Mouse (Mus musculus) brain, embryonic 18.5 days (tissue): ENCODE measurements around the gene Jagn1.

Experiments used
- DNase-seq: peaks from one replicate; pipeline ENCODE4 v3.0.0-alpha.2; 2012; ENCODE audit warnings: low read depth, low spot score

The Jagn1 gene

DNA sequence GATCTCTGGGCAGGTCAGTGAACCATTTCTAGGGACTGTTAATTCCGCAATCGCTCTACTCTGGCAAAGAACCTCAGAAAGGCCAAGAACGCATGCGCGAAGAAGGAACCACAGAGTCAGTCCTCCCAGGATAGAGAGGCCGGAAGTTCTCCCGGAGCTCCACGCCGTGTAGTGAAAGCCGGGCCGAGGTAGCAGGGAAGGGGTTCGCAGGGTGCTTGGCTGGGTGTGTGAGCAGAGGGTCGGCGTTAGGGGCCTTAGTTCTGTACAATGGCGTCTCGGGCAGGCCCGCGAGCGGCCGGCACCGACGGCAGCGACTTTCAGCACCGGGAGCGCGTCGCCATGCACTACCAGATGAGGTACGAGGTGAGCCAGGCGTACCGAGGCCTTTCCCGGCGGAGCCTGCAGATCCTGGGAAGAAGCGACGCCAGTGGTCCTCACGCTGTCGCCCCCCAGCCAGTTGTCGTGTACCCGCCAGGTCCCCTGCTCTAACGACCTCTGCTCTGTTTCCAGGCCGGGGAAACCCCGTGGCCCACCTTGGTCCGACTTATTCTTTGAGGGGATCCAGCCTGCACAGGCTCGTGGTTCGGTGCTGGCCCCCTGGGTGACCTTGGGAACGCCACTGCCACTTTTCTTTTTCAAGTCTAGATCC lies at the start of gene Jagn1:
Gene Jagn1, plus strand, starts transcription at position 128 of the 649 bp plus-strand sequence.
- peak; percentile 85 for DNase-seq

DNA sequence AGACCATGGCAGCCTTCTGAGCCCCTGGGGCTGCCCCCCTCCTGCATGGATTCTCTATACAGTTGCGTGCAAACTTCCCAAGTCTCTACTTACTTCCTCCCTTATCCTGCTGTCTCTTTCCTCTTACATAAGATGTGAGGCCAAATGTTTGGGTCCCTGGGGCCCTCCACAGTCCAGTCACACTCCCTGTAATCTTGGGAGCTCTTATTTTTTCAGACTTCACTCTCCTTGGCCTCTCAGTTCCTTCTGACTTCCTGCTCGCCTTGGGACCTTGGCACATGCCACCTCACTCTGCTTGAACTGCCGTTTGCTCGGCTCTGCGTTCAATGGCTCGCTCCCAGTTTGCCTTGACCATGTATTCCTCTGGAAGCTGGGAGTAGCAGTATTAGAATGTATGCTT lies 48.4 kb upstream of the Jagn1 start:
- DNase-seq = no peak

DNA sequence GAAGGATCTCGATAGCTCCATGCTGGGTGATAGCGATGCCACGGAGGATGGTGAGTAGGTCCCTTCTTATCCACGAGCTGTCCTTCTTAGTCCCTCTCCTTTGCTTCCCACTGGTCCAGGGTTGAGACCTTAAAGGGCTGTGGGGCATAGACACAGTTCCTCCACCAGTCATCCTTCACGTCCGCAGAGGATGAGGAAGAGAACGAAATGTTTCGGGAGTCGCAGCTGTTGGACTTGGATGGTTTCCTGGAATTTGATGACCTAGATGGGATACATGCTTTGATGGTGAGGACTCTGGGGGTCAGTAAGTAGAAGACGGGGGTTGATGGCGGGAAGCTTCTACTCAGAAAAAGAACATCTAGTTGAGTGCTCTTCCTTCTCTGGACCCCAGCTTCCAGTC lies 47.6 kb upstream of the Jagn1 start:
- DNase-seq = no peak

DNA sequence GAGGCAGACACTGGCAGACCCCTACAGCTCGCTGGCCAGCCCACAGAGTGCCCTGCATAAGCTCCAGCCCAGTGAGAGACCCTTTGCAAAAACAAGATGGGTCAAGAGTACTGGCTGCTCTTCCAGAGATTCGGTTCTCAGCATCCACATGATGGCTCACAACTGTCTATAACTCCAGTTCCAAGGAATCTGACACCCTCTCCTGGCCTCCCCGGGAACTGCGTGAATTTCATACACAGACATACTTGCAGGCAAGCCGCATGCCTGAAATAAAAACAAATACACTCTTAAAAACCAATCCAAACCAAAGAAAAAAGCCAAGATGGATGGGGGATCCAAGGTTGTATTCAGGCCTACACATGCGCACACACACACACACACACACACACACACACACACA lies 46.9 kb upstream of the Jagn1 start:
- no peak for DNase-seq

GRCm38 (mm10) chr6:113396270-113397030 lies 45.9 kb upstream of the Jagn1 start:
- DNase-seq = no peak

DNA sequence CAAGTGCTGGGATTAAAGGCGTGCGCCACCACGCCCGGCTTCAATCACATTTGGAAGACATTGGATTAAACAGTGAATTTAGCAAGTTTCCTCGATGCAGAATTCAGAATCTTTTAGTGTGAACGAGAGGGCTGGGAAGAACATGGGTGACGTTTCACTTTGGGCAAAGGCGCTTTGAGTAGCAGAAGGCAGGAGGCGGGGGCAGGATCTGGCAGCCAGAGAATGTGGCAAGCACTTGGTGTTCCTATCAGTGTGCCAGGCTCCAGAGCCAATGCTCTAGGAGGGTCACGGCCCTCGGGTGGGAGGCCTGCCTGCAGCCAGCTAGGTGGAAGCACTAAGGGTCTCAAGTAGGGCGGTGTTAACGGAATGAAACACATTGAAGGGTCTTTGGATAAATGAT lies 40.3 kb upstream of the Jagn1 start:
- DNase-seq = no peak

DNA sequence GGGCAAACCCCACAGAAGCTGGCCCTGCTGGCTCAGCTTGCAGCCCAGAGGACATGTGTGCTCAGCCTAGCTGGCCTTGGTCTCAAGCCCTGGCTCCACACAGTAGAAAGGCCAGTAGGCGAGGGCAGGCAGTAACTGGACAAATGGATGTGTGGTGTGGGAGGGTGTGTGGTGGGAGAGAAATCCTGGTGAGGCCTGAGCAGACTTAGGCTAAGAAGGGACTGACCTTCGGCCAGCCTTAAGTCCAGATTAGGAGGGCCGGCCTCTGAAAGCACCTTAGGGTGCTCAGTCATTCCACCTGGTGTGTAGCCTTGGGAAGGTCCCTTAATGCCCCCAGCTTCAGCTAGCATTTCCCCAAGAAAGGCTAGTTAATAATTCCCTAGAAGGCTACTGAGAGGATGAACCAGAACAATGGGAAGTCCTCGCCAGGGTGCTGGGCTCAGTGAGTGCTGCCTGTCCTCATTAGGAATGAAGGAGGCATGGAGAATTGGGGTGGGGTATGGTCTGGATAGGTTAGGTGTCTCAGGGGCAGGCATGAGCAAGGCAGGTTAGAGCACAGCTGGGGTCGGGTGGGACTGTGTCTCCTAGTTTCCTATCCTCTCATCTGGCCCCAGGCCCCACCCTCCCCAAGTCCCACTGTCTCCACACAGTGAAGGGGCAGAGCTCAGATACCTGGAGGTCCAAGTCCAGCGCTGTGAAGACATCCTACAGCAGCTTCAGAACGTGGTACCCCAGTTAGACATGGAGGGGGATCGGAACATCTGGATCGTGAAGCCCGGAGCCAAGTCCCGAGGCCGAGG lies 37.5 kb upstream of the Jagn1 start:
- no peak for DNase-seq

GRCm38 (mm10) chr6:113405483-113405882 lies 36.9 kb upstream of the Jagn1 start:
- DNase-seq = no peak

- no peak for DNase-seq
Observed at GRCm38 (mm10) chr6:113406683-113407082, 35.7 kb upstream of the Jagn1 start.

DNA sequence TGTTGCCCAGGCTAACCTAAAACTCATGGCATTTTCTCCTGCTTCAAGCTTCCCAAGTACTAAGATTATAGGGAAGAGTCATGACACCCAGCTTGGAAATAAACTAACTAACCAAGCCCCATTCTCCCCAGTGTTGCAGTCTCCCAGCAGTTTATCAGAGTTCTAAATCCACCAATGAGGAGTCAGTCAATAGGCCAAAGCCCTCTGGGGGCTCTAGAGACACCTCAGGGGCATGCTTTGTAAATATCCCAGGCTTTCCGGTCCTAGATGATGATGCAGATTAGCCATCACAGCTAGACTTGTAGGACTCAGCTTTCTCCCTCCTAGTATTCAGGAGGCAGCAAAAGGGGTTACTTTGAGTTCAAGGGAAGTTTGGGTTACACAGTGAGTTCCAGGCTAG lies 32.4 kb upstream of the Jagn1 start:
- no peak for DNase-seq

DNA sequence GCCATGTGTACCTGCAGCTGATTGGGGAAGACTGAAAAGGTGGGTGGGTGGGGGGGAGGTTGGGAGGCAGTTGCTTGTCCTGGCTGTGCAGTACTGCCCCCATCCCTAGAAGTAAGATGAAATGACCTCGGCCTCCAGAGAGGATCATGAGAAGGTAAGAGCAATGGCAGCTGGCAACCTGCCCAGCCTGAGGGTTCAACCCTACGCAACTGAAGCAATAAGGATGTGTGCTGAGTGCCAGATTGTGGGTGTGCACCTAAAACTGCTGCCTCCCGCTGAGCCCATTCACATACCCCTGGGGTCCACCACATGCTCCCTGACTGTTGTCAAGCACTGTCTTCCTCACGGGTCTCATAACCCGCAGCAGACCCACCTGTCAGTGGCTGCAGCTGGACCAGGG lies 26.0 kb upstream of the Jagn1 start:
- no peak for DNase-seq

- no peak for DNase-seq
Observed at GRCm38 (mm10) chr6:113418441-113419198, 23.7 kb upstream of the Jagn1 start.

- DNase-seq = peak; percentile 93
Observed at GRCm38 (mm10) chr6:113419199-113419587, 23.2 kb upstream of the Jagn1 start, which contains the start of gene Rpusd3. Gene Rpusd3, minus strand, starts transcription at chr6:113419340.

GRCm38 (mm10) chr6:113423000-113423399 lies 19.4 kb upstream of the Jagn1 start:
- no peak for DNase-seq

DNA sequence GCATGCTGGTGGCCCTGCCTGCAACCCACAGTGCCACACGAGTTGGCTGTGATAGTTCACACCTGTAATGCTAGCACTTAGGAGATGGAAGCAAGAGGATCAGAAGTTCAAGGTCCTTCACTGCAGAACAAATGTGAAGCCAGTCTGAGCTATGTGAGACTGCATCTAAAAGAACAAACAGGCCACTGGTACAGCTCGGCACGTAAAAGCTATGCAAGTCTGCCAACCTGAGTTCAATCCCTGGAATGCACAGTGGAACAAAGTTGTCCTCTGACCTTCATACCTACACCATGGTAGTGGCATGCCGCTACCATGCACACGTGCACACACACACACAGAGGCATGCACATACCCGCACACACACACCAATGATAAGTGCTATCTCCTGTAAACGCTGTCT lies 18.2 kb upstream of the Jagn1 start:
- no peak for DNase-seq

DNA sequence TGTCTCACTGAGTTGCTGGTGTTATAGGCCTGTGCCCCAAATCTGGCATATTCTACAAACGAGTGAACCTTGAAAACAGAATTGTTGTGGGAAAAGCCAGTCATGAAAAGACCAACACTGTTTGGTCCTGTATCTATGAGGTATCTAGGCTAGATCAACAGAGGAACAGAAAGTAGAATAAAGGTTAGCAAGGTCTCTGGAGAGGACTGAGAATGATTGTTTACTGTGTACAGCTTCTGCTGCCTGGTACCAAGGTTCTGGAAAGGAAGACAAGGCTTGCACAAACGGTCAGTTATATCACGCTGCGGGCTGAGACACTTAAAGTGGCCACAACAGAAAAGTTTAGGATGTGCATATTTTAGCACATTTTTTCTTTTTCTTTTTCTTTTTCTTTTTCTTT lies 15.7 kb upstream of the Jagn1 start:
- DNase-seq = no peak

- DNase-seq = no peak
Observed at GRCm38 (mm10) chr6:113427397-113427796, 15.0 kb upstream of the Jagn1 start.

- no peak for DNase-seq
Observed at GRCm38 (mm10) chr6:113428006-113428405, 14.4 kb upstream of the Jagn1 start.

GRCm38 (mm10) chr6:113429965-113430364 lies 12.4 kb upstream of the Jagn1 start:
- no peak for DNase-seq

- no peak for DNase-seq
Observed at GRCm38 (mm10) chr6:113430846-113431245, 11.5 kb upstream of the Jagn1 start.

DNA sequence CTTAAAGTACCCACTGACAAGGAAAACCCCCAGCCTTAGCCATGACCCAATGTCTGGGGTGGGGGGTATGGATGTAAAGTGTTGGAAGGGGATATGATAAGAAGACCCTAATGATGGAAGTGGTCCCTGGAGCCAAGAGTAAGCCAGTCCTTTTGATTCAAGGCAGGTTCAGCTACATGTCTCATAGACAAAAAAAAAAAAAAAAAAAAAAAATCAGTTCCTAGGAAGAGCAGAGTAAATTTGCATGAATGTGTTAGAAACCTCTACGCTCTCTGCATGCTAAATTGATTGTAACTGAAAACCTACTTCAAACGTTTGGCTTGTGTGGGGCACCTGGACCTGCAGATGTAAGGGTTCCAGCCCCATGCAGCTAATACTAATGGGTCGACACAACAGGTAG lies 10.6 kb upstream of the Jagn1 start:
- no peak for DNase-seq

DNA sequence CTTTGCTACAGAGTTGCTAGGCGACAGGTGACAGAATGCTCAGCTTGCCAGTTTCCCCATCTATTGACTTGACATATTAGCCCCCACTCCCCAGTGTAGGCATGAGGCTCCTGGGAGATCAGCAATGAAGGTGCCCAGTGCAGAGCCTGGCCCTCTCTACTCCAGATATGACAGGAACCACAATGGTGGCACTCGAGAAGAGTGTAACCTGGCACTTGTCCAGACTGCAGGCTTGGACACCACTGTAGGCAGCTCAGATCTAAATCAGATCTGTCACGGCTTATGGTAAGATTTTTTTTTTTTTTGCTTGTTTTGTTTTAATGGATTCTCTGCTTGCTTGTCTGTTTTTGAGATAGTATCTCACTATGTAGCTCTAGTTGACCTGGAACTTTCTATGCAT lies 8.7 kb upstream of the Jagn1 start:
- no peak for DNase-seq
